Mouse (Mus musculus) stomach, postnatal 0 days (tissue): ENCODE results near the gene Bri3. TPM values are rescaled to one million over a fixed set of nuclear protein-coding genes. Genes with fewer than 3 reads are reported as not detected.

Experiments
- ATAC-seq: fragments of 200-750 bp; cut with Nextera tagmentation; 2 replicates; pipeline ENCODE4 v1.8.0; 2017; ENCODE audit not compliant: low FRiP score, low TSS enrichment
- DNase-seq: peaks from one replicate; pipeline ENCODE4 v3.0.0-alpha.2; 2016; ENCODE audit warnings: low spot score
- H3K27ac ChIP-seq: fragments of 300-500 bp; sonication (generic); replicated peaks from 2 replicates; pipeline ENCODE4 v1.5.1; 2014; ENCODE audit warnings: mild to moderate bottlenecking, control low read depth
- H3K27me3 ChIP-seq: fragments of 300-500 bp; sonication (generic); 2 replicates; pipeline ENCODE4 v1.6.1; 2014; ENCODE audit warnings: low read length; ENCODE audit not compliant: control insufficient read depth, insufficient read depth
- H3K36me3 ChIP-seq: fragments of 300-500 bp; sonication (generic); 2 replicates; pipeline ENCODE4 v1.6.1; 2014; ENCODE audit warnings: low read length, mixed read lengths; ENCODE audit not compliant: control insufficient read depth, insufficient read depth
- H3K4me1 ChIP-seq: fragments of 300-500 bp; sonication (generic); replicated peaks from 2 replicates; pipeline ENCODE4 v1.6.1; 2014; ENCODE audit warnings: antibody characterized with exemption; ENCODE audit not compliant: control insufficient read depth, insufficient read depth
- H3K4me2 ChIP-seq: fragments of 300-500 bp; sonication (generic); replicated peaks from 2 replicates; pipeline ENCODE4 v1.6.1; 2014; ENCODE audit warnings: low read depth, mild to moderate bottlenecking, control low read depth, moderate library complexity
- H3K4me3 ChIP-seq: fragments of 300-500 bp; sonication (generic); 2 replicates; pipeline ENCODE4 v1.5.1; 2014; ENCODE audit warnings: low read depth, low read length, control low read depth
- H3K9ac ChIP-seq: fragments of 300-500 bp; sonication (generic); 2 replicates; pipeline ENCODE4 v1.6.1; 2014; ENCODE audit warnings: mild to moderate bottlenecking, low read length, control low read depth, mixed read lengths
- H3K9me3 ChIP-seq: fragments of 300-500 bp; sonication (generic); 2 replicates; pipeline ENCODE4 v1.6.1; 2016; ENCODE audit warnings: low read length; ENCODE audit not compliant: control insufficient read depth
- CTCF ChIP-seq: IDR thresholded peaks from 2 replicates; pipeline ENCODE4 v1.5.1; 2016; ENCODE audit warnings: antibody characterized with exemption, low read depth, mild to moderate bottlenecking, moderate library complexity
- EP300 ChIP-seq: optimal IDR thresholded peaks from 2 replicates; pipeline ENCODE3; 2016; ENCODE audit warnings: antibody characterized with exemption
- WGBS: fragments of 180-500 bp; shearing (Covaris S2); extraction: QIAGEN DNeasy Blood & Tissue Kit; methylation state at CpG from one replicate; pipeline ENCODE4 v1.1.7; 2014; 5-methylcytosine and 5-hydroxymethylcytosine counted together
- polyA plus RNA-seq: library from polyadenylated mRNA; unstranded; fragments of >200 nt; fragmentation: Nextera tagmentation; extraction: Ambion mirVana; gene quantifications from 2 replicates; pipeline ENCODE4 v1.2.1, GENCODE M21; 2015

The Bri3 gene
- polyA plus RNA-seq, 1 experiment from 2014 or later = 197 TPM

GRCm38 (mm10) chr5:144341085-144341484 lies 96.8 kb downstream of the Bri3 start:
- H3K4me1 ChIP-seq = no peaks in the 10 kb centered on the region
- H3K4me3 ChIP-seq = no peak overlapping the region
- 47% methylated on average over 1 of the region's 1 CpGs for WGBS
- DNase-seq = no peak
- H3K9ac ChIP-seq = no peak overlapping the region
- TF ChIP-seq EP300 (no peak), CTCF (no peak)
- no peaks in the 10 kb centered on the region for H3K9me3 ChIP-seq
- H3K4me2 ChIP-seq = no peak overlapping the region
- ATAC-seq = no peak
- H3K27ac ChIP-seq = no peak overlapping the region
- no peaks in the 10 kb centered on the region for H3K27me3 ChIP-seq
- no peaks in the 10 kb centered on the region for H3K36me3 ChIP-seq

GRCm38 (mm10) chr5:144344592-144344991 lies 100.4 kb downstream of the Bri3 start:
- Histone ChIP-seq H3K27me3 (no peaks in the 10 kb centered on the region), H3K27ac (no peak overlapping the region), H3K36me3 (no peaks in the 10 kb centered on the region), H3K4me3 (no peak overlapping the region), H3K4me2 (no peak overlapping the region), H3K9ac (no peak overlapping the region), H3K4me1 (no peaks in the 10 kb centered on the region), H3K9me3 (no peaks in the 10 kb centered on the region)
- ATAC-seq = no peak
- no peak for DNase-seq
- WGBS = 73% methylated on average over 6 of the region's 6 CpGs
- TF ChIP-seq EP300 = no peak
- no peak for TF ChIP-seq CTCF

GRCm38 (mm10) chr5:144351185-144351584 lies 106.9 kb downstream of the Bri3 start:
- no peak overlapping the region for H3K9ac ChIP-seq
- H3K36me3 ChIP-seq = no peaks in the 10 kb centered on the region
- ATAC-seq (no peak), DNase-seq (no peak)
- WGBS = 26% methylated on average over 8 of the region's 8 CpGs
- TF ChIP-seq CTCF (no peak), EP300 (no peak)
- H3K4me2 ChIP-seq = no peak overlapping the region
- H3K4me1 ChIP-seq = no peaks in the 10 kb centered on the region
- no peaks in the 10 kb centered on the region for H3K9me3 ChIP-seq
- H3K27me3 ChIP-seq = no peaks in the 10 kb centered on the region
- H3K27ac ChIP-seq = no peak overlapping the region
- no peak overlapping the region for H3K4me3 ChIP-seq

GRCm38 (mm10) chr5:144352250-144353047 lies 108.2 kb downstream of the Bri3 start:
- ATAC-seq (peak; percentile 82), DNase-seq (no peak)
- H3K4me2 ChIP-seq = no peak overlapping the region
- no peak overlapping the region for H3K4me3 ChIP-seq
- no peak overlapping the region for H3K9ac ChIP-seq
- no peaks in the 10 kb centered on the region for H3K27me3 ChIP-seq
- 0 out of 2 replicates have a peak, but pooled peaks have one; percentile 1 for TF ChIP-seq CTCF
- TF ChIP-seq EP300 = no peak
- H3K36me3 ChIP-seq = no peaks in the 10 kb centered on the region
- WGBS = 71% methylated on average over 9 of the region's 9 CpGs
- H3K27ac ChIP-seq = no peak overlapping the region; the same call in 1 of the 2 replicates
- no peaks in the 10 kb centered on the region for H3K4me1 ChIP-seq
- H3K9me3 ChIP-seq = no peaks in the 10 kb centered on the region

- no peak for DNase-seq
- 8% methylated on average over 17 of the region's 17 CpGs for WGBS
Measured at GRCm38 (mm10) chr5:144356776-144357455, 112.7 kb downstream of the Bri3 start.

GRCm38 (mm10) chr5:144357551-144357880 lies 113.3 kb downstream of the Bri3 start:
- Histone ChIP-seq H3K9me3 (no peaks in the 10 kb centered on the region), H3K9ac (peak overlapping the region; percentile 86), H3K36me3 (no peaks in the 10 kb centered on the region), H3K4me1 (no peaks in the 10 kb centered on the region), H3K27ac (peak overlapping the region; percentile 93), H3K27me3 (no peaks in the 10 kb centered on the region), H3K4me3 (peak overlapping the region; percentile 72), H3K4me2 (peak overlapping the region; percentile 84)
- ATAC-seq = no peak
- TF ChIP-seq EP300 = no peak
- TF ChIP-seq CTCF = no peak
- DNase-seq = no peak
- WGBS = 0% methylated on average over 27 of the region's 27 CpGs

More at GRCm38 (mm10) chr5:144356776-144357455, 112.7 kb downstream of the Bri3 start:
- Histone ChIP-seq H3K27me3 (no peaks in the 10 kb centered on the region), H3K36me3 (no peaks in the 10 kb centered on the region), H3K4me3 (peak overlapping the region; percentile 72), H3K4me2 (peak overlapping the region; percentile 84), H3K4me1 (no peaks in the 10 kb centered on the region), H3K9me3 (no peaks in the 10 kb centered on the region), H3K27ac (peak overlapping the region; percentile 93), H3K9ac (peak overlapping the region; percentile 86)
- no peak for ATAC-seq
- TF ChIP-seq EP300 = no peak
- TF ChIP-seq CTCF = no peak
